Mouse (Mus musculus) lung, postnatal 0 days (tissue): Measurements from ENCODE around the gene Mrpl14. TPM values are rescaled to one million over a fixed set of nuclear protein-coding genes. Genes with fewer than 3 reads are reported as not detected.

Experiments used
- ATAC-seq: fragments of 200-750 bp; cut with Nextera tagmentation; 2 replicates; pipeline ENCODE4 v1.8.0; 2017; ENCODE audit warnings: moderate library complexity
- DNase-seq: peaks from one replicate; pipeline ENCODE4 v3.0.0-alpha.2; 2016; ENCODE audit warnings: low spot score
- H3K27ac ChIP-seq: fragments of 300-500 bp; sonication (generic); 2 replicates; pipeline ENCODE4 v1.5.1; 2014; ENCODE audit warnings: antibody characterized with exemption, mild to moderate bottlenecking, low read length, mixed read lengths
- H3K27me3 ChIP-seq: fragments of 300-500 bp; sonication (generic); replicated peaks from 2 replicates; pipeline ENCODE4 v1.6.1; 2014; ENCODE audit warnings: low read length, mixed read lengths; ENCODE audit not compliant: insufficient read depth
- H3K36me3 ChIP-seq: fragments of 300-500 bp; sonication (generic); 2 replicates; pipeline ENCODE4 v1.6.1; 2014; ENCODE audit warnings: low read length, mixed read lengths; ENCODE audit not compliant: insufficient read depth
- H3K4me1 ChIP-seq: fragments of 300-500 bp; sonication (generic); 2 replicates; pipeline ENCODE4 v1.6.1; 2014; ENCODE audit warnings: antibody characterized with exemption, low read depth, low read length, mixed read lengths; ENCODE audit not compliant: insufficient read depth
- H3K4me2 ChIP-seq: fragments of 300-500 bp; sonication (generic); replicated peaks from 2 replicates; pipeline ENCODE4 v1.6.1; 2014; ENCODE audit warnings: low read depth, mild to moderate bottlenecking, low read length, moderate library complexity, mixed read lengths
- H3K4me3 ChIP-seq: fragments of 300-500 bp; sonication (generic); 2 replicates; pipeline ENCODE4 v1.5.1; 2014; ENCODE audit warnings: low read depth, low read length
- H3K9ac ChIP-seq: fragments of 300-500 bp; sonication (generic); replicated peaks from 2 replicates; pipeline ENCODE4 v1.6.1; 2014; ENCODE audit warnings: low read depth, mild to moderate bottlenecking
- H3K9me3 ChIP-seq: fragments of 300-500 bp; sonication (generic); 2 replicates; pipeline ENCODE4 v1.6.1; 2016; ENCODE audit warnings: low read length, mixed read lengths
- CTCF ChIP-seq: IDR thresholded peaks from 2 replicates; pipeline ENCODE4 v1.5.1; 2016; ENCODE audit warnings: antibody characterized with exemption, mild to moderate bottlenecking
- EP300 ChIP-seq: IDR thresholded peaks from 2 replicates; pipeline ENCODE4 v1.6.1; 2016; ENCODE audit warnings: antibody characterized with exemption, mild to moderate bottlenecking, control low read depth
- WGBS: fragments of 180-500 bp; shearing (Covaris S2); extraction: QIAGEN DNeasy Blood & Tissue Kit; methylation state at CpG from one replicate; pipeline ENCODE4 v1.1.7; 2014; 5-methylcytosine and 5-hydroxymethylcytosine counted together
- polyA plus RNA-seq: library from polyadenylated mRNA; unstranded; fragments of >200 nt; fragmentation: Nextera tagmentation; extraction: Ambion mirVana; gene quantifications from 2 replicates; pipeline ENCODE4 v1.2.1, GENCODE M21; 2015

The Mrpl14 gene
- polyA plus RNA-seq, 1 experiment from 2014 or later, result 234 TPM

DNA sequence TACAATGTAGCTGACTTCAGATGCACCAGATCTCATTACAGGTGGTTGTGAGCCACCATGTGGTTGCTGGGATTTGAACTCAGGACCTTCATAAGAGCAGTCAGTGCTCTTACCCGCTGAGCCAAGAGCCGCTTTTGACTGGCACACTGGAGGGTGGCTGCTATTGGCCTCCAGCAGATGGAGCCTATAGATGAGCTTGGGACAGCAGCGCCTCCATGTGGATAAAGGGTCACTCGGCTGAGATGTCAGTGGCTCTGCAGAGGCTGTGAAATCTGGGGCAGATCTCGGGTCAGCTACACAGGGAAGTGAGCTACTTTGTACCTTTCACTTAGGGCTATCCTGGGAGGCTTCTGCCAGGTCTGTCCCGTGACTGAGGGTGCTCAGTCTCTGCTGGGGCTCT lies 30.3 kb upstream of the Mrpl14 start:
- Histone ChIP-seq H3K9ac (no peak overlapping the region), H3K9me3 (no peaks in the 10 kb centered on the region), H3K27me3 (no peaks in the 10 kb centered on the region), H3K4me3 (no peak overlapping the region), H3K36me3 (no peaks in the 10 kb centered on the region), H3K4me2 (no peak overlapping the region), H3K4me1 (no peaks in the 10 kb centered on the region), H3K27ac (no peak overlapping the region)
- DNase-seq (no peak), ATAC-seq (peak; percentile 30; the same call in 1 of the 2 replicates)
- TF ChIP-seq EP300 (no peak), CTCF (peak; percentile 65)
- 30% methylated on average over 6 of the region's 6 CpGs for WGBS

DNA sequence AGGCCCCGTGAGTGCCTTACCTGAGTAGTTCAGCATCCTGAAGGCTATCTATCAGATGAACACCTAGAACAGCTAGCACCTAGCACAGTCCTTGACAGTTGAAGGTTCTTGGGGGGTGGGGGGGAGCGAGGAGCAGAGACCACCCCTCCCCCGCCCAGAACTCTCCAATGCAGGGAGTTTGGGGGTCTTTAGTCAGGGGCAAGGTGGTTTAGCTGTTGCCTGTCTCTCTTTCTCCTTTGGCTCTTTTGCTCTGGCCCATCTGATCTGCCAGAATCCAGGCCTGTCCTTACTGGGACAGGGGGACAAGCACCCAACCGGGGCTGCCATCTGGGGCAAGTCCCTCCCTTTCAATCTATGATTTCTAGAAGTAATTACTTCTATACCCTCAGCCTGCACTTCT lies 26.9 kb upstream of the Mrpl14 start, which contains the start of gene Capn11:
TSS of gene Capn11 (minus strand) at position 101 of the 400 bp plus-strand sequence.
- WGBS, result 88% methylated on average over 4 of the region's 4 CpGs
- Histone ChIP-seq H3K9me3 (no peaks in the 10 kb centered on the region), H3K36me3 (peaks cover 6% of the 10 kb centered on the region; the same call in 1 of the 2 replicates), H3K9ac (no peak within 1 kb of the TSS), H3K4me1 (no peaks in the 10 kb centered on the region), H3K4me3 (no peak within 1 kb of the TSS), H3K27me3 (no peaks in the 10 kb centered on the region), H3K27ac (no peak within 1 kb of the TSS), H3K4me2 (no peak within 1 kb of the TSS)
- TF ChIP-seq CTCF (no peak), EP300 (no peak)
- ATAC-seq (no peak), DNase-seq (no peak)

GRCm38 (mm10) chr17:45663106-45663919 lies 22.8 kb upstream of the Mrpl14 start:
- no peak overlapping the region for H3K9ac ChIP-seq
- WGBS, result 27% methylated on average over 27 of the region's 27 CpGs

DNA sequence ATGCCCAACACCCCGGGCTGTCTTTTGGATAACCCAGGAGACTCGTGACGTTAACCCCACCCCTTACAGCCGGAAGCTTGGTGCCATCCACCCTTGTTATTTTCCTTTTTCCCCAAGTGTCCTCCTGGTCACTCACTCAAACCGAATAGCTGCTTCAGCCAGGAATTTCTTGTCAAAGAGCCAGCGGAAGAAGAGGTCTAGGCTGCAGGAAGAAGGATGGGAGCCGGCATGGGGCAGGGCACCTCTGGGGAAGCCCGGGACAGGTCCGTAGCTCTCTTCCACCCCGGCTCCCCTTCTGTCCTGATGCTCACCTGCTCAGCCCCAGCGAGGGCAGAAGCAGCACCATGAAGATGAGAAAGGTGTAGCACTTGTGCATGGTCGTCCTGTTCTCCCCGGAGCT lies 21.5 kb upstream of the Mrpl14 start:
- H3K36me3 ChIP-seq, result peaks cover 19% of the 10 kb centered on the region; the same call in 1 of the 2 replicates
- no peak for TF ChIP-seq CTCF
- TF ChIP-seq EP300, result no peak

More at GRCm38 (mm10) chr17:45663106-45663919, 22.8 kb upstream of the Mrpl14 start:
- TF ChIP-seq EP300 (no peak), CTCF (peak; percentile 93)
- ATAC-seq, result peak; percentile 70
- Histone ChIP-seq H3K27ac (no peak overlapping the region), H3K4me1 (no peaks in the 10 kb centered on the region), H3K4me2 (no peak overlapping the region), H3K27me3 (no peaks in the 10 kb centered on the region), H3K9me3 (no peaks in the 10 kb centered on the region), H3K36me3 (peaks cover 15% of the 10 kb centered on the region; the same call in 1 of the 2 replicates), H3K4me3 (no peak overlapping the region)
- DNase-seq, result peak; percentile 60

GRCm38 (mm10) chr17:45666091-45666490 lies 20.0 kb upstream of the Mrpl14 start:
- Histone ChIP-seq H3K27me3 (no peaks in the 10 kb centered on the region), H3K9me3 (no peaks in the 10 kb centered on the region), H3K9ac (no peak overlapping the region), H3K4me3 (no peak overlapping the region), H3K27ac (no peak overlapping the region), H3K4me2 (no peak overlapping the region), H3K36me3 (peaks cover 24% of the 10 kb centered on the region; the same call in 1 of the 2 replicates), H3K4me1 (no peaks in the 10 kb centered on the region)
- DNase-seq, result no peak
- WGBS, result 76% methylated on average over 11 of the region's 11 CpGs
- TF ChIP-seq EP300 (no peak), CTCF (no peak)
- no peak for ATAC-seq

More for the DNA sequence above, 21.5 kb upstream of the Mrpl14 start:
- Histone ChIP-seq H3K4me3 (no peak overlapping the region), H3K4me2 (no peak overlapping the region), H3K9ac (no peak overlapping the region), H3K4me1 (no peaks in the 10 kb centered on the region), H3K27me3 (no peaks in the 10 kb centered on the region), H3K9me3 (no peaks in the 10 kb centered on the region), H3K27ac (no peak overlapping the region)
- WGBS, result 77% methylated on average over 13 of the region's 13 CpGs
- ATAC-seq (no peak), DNase-seq (no peak)

- H3K36me3 ChIP-seq, result peaks cover 24% of the 10 kb centered on the region
- DNase-seq (no peak), ATAC-seq (no peak)
- no peak overlapping the region for H3K27ac ChIP-seq
- H3K27me3 ChIP-seq, result no peaks in the 10 kb centered on the region
- H3K9me3 ChIP-seq, result no peaks in the 10 kb centered on the region
- WGBS, result 86% methylated on average over 9 of the region's 10 CpGs
- no peak overlapping the region for H3K4me3 ChIP-seq
- no peak overlapping the region for H3K4me2 ChIP-seq
- H3K9ac ChIP-seq, result no peak overlapping the region
- H3K4me1 ChIP-seq, result no peaks in the 10 kb centered on the region
- no peak for TF ChIP-seq CTCF
- TF ChIP-seq EP300, result no peak
Measured at GRCm38 (mm10) chr17:45667481-45667880, 18.6 kb upstream of the Mrpl14 start.
